Mouse (Mus musculus) liver, embryonic 15.5 days (tissue): ENCODE results near the gene Ddx20. TPM values are rescaled to one million over a fixed set of nuclear protein-coding genes. Genes with fewer than 3 reads are reported as not detected.

Experiments
- ATAC-seq: fragments of 200-750 bp; cut with Nextera tagmentation; 2 replicates; pipeline ENCODE4 v1.8.0; 2017; ENCODE audit warnings: moderate number of reproducible peaks, mild to moderate bottlenecking, moderate library complexity; ENCODE audit not compliant: insufficient read depth
- H3K27ac ChIP-seq: fragments of 300-500 bp; sonication (generic); replicated peaks from 2 replicates; pipeline ENCODE4 v1.5.1; 2015; ENCODE audit warnings: mild to moderate bottlenecking, inconsistent platforms
- H3K27me3 ChIP-seq: fragments of 300-500 bp; sonication (generic); 2 replicates; pipeline ENCODE4 v1.6.1; 2015; ENCODE audit warnings: mild to moderate bottlenecking, inconsistent platforms
- H3K36me3 ChIP-seq: fragments of 300-500 bp; sonication (generic); replicated peaks from 2 replicates; pipeline ENCODE4 v1.6.1; 2015; ENCODE audit warnings: moderate library complexity, mild to moderate bottlenecking, inconsistent platforms
- H3K4me1 ChIP-seq: fragments of 300-500 bp; sonication (generic); replicated peaks from 2 replicates; pipeline ENCODE4 v1.6.1; 2015; ENCODE audit warnings: inconsistent platforms
- H3K4me2 ChIP-seq: fragments of 300-500 bp; sonication (generic); 2 replicates; pipeline ENCODE4 v1.6.1; 2015; ENCODE audit warnings: moderate library complexity, mild to moderate bottlenecking, inconsistent platforms
- H3K4me3 ChIP-seq: fragments of 300-500 bp; sonication (generic); replicated peaks from 2 replicates; pipeline ENCODE4 v1.5.1; 2015; ENCODE audit warnings: mild to moderate bottlenecking, inconsistent platforms
- H3K9ac ChIP-seq: fragments of 300-500 bp; sonication (generic); 2 replicates; pipeline ENCODE4 v1.6.1; 2015; ENCODE audit warnings: moderate library complexity, mild to moderate bottlenecking, inconsistent platforms
- H3K9me3 ChIP-seq: fragments of 300-500 bp; sonication (generic); replicated peaks from 2 replicates; pipeline ENCODE4 v1.6.1; 2016; ENCODE audit warnings: inconsistent platforms
- WGBS: fragments of 180-500 bp; shearing (Covaris S2); methylation state at CpG from one replicate; pipeline ENCODE4 v1.1.7; 2015; ENCODE audit warnings: mixed read lengths; ENCODE audit not compliant: insufficient replicate concordance; 5-methylcytosine and 5-hydroxymethylcytosine counted together
- polyA plus RNA-seq: library from polyadenylated mRNA; unstranded; fragments of >200 nt; fragmentation: Nextera tagmentation; extraction: Ambion mirVana; gene quantifications from 2 replicates; pipeline ENCODE4 v1.2.1, GENCODE M21; 2015

The Ddx20 gene
- 16.7 and 19.0 TPM in 2 replicates for polyA plus RNA-seq

GRCm38 (mm10) chr3:105687324-105688060, at the start of gene Ddx20:
TSS of gene Ddx20 (minus strand) at chr3:105687574.
- Histone ChIP-seq H3K4me1 (peaks cover 23% of the 10 kb centered on the region), H3K36me3 (peaks cover 23% of the 10 kb centered on the region), H3K27ac (peak within 1 kb of the TSS; percentile 83), H3K27me3 (peaks cover 18% of the 10 kb centered on the region), H3K9me3 (no peaks in the 10 kb centered on the region), H3K4me2 (peak within 1 kb of the TSS; percentile 89), H3K9ac (peak within 1 kb of the TSS; percentile 97), H3K4me3 (peak within 1 kb of the TSS; percentile 97)
- under 1% methylated on average over 71 of the region's 72 CpGs for WGBS
- peak; percentile 90 for ATAC-seq

- Histone ChIP-seq H3K4me1 (no peaks in the 10 kb centered on the region), H3K36me3 (peaks cover 67% of the 10 kb centered on the region), H3K9me3 (no peaks in the 10 kb centered on the region), H3K27ac (no peak overlapping the region), H3K4me2 (no peak overlapping the region), H3K4me3 (no peak overlapping the region), H3K9ac (no peak overlapping the region), H3K27me3 (no peaks in the 10 kb centered on the region)
- no peak for ATAC-seq
- WGBS: 93% methylated on average over 7 of the region's 7 CpGs
Measured at GRCm38 (mm10) chr3:105737070-105737469, 49.7 kb upstream of the Ddx20 start.

DNA sequence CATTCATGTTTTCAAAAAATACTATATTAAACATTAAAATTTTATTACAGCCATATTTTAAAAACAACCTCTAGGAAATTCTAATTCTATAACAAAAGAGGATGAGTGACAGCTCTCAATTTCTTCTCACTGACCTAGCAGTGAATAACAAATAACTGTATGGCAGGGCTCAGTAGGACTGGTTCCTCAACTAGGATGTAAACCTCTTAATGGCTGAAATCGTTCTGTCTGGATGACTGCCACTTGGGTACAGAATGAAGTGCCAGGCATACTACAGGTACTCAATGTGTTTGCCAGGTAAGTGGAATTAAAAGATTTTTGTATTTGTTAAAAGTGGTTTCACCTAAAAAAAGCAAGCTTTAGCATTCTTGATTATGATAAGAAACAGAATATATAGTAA, 48.8 kb upstream of the Ddx20 start:
- H3K36me3 ChIP-seq: peaks cover 73% of the 10 kb centered on the region
- H3K4me1 ChIP-seq: no peaks in the 10 kb centered on the region
- no peak overlapping the region for H3K27ac ChIP-seq
- no peaks in the 10 kb centered on the region for H3K9me3 ChIP-seq
- H3K4me3 ChIP-seq: no peak overlapping the region
- no peak overlapping the region for H3K9ac ChIP-seq
- ATAC-seq: no peak
- H3K27me3 ChIP-seq: no peaks in the 10 kb centered on the region
- WGBS: 88% methylated on average over 1 of the region's 1 CpGs
- H3K4me2 ChIP-seq: no peak overlapping the region

DNA sequence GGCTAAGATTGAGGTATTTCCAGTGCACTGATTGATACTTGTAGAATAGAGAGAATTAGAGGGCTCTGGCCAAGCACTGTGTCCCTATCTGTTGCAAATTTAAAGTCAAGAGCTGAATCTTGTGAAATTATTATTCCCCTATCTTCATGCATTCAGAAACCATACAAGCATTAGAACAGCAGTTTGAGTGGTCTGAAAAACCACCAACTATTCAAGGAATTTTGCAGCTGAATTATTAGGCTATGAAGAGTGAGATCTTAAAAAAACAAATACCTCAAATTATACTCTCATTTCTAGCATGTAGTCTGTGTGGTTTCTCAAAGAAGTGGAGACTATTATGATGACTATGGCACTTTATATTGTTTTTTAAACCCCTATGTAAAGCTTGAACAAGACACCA, 47.9 kb upstream of the Ddx20 start:
- no peak for ATAC-seq
- Histone ChIP-seq H3K27me3 (no peaks in the 10 kb centered on the region), H3K9me3 (no peaks in the 10 kb centered on the region), H3K36me3 (peaks cover 77% of the 10 kb centered on the region), H3K4me2 (no peak overlapping the region), H3K9ac (no peak overlapping the region), H3K27ac (no peak overlapping the region), H3K4me1 (no peaks in the 10 kb centered on the region), H3K4me3 (no peak overlapping the region)

- Histone ChIP-seq H3K27ac (no peak overlapping the region), H3K4me2 (no peak overlapping the region), H3K9me3 (no peaks in the 10 kb centered on the region), H3K4me1 (no peaks in the 10 kb centered on the region), H3K9ac (no peak overlapping the region), H3K36me3 (peaks cover 79% of the 10 kb centered on the region), H3K4me3 (no peak overlapping the region), H3K27me3 (no peaks in the 10 kb centered on the region)
- WGBS: 91% methylated on average over 4 of the region's 4 CpGs
- no peak for ATAC-seq
Measured at GRCm38 (mm10) chr3:105733538-105733937, 46.2 kb upstream of the Ddx20 start.

- Histone ChIP-seq H3K27ac (no peak overlapping the region), H3K4me2 (no peak overlapping the region), H3K4me3 (no peak overlapping the region), H3K9me3 (no peaks in the 10 kb centered on the region), H3K36me3 (peaks cover 71% of the 10 kb centered on the region), H3K27me3 (no peaks in the 10 kb centered on the region), H3K9ac (no peak overlapping the region), H3K4me1 (no peaks in the 10 kb centered on the region)
- ATAC-seq: no peak
- 87% methylated on average over 4 of the region's 4 CpGs for WGBS
Measured at GRCm38 (mm10) chr3:105732360-105732759, 45.0 kb upstream of the Ddx20 start.

GRCm38 (mm10) chr3:105726037-105726436, 38.7 kb upstream of the Ddx20 start:
- no peak overlapping the region for H3K4me2 ChIP-seq
- 4% methylated on average over 1 of the region's 1 CpGs for WGBS
- H3K4me3 ChIP-seq: no peak overlapping the region
- H3K27me3 ChIP-seq: no peaks in the 10 kb centered on the region
- H3K9ac ChIP-seq: no peak overlapping the region
- no peaks in the 10 kb centered on the region for H3K9me3 ChIP-seq
- peaks cover 28% of the 10 kb centered on the region for H3K36me3 ChIP-seq
- H3K4me1 ChIP-seq: no peaks in the 10 kb centered on the region
- no peak for ATAC-seq
- H3K27ac ChIP-seq: no peak overlapping the region

DNA sequence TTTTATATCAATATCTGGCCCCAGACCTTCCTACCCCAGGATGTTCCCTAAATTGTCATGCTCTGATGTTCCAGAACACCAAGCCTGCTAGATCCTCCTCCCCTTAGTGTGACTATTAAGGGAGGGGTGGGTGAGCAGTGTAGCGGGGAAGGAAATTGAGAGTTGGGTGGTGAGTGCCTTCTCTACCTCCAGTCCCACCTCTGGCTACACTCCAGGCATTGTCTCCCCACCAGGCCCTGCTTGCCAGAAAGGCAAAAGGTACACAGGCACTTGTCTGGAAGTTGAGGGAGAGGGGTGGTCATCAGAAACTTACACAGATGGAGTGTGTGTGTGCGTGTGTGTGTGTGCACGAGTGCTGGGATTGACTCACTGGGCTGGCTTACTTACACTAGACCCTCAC, 35.1 kb upstream of the Ddx20 start:
- no peak overlapping the region for H3K27ac ChIP-seq
- no peak for ATAC-seq
- H3K4me2 ChIP-seq: no peak overlapping the region
- no peak overlapping the region for H3K9ac ChIP-seq
- no peak overlapping the region for H3K4me3 ChIP-seq
- no peaks in the 10 kb centered on the region for H3K9me3 ChIP-seq
- H3K36me3 ChIP-seq: peaks cover 10% of the 10 kb centered on the region
- no peaks in the 10 kb centered on the region for H3K27me3 ChIP-seq
- H3K4me1 ChIP-seq: peaks cover 3% of the 10 kb centered on the region; the same call in 1 of the 2 replicates
- 92% methylated on average over 3 of the region's 3 CpGs for WGBS

GRCm38 (mm10) chr3:105721681-105722201, 34.4 kb upstream of the Ddx20 start:
- H3K9ac ChIP-seq: no peak overlapping the region
- H3K9me3 ChIP-seq: no peaks in the 10 kb centered on the region
- 59% methylated on average over 2 of the region's 2 CpGs for WGBS
- no peak overlapping the region for H3K4me3 ChIP-seq
- peaks cover 3% of the 10 kb centered on the region; the same call in 1 of the 2 replicates for H3K4me1 ChIP-seq
- no peaks in the 10 kb centered on the region for H3K27me3 ChIP-seq
- H3K4me2 ChIP-seq: no peak overlapping the region
- H3K36me3 ChIP-seq: peaks cover 6% of the 10 kb centered on the region; the same call in 1 of the 2 replicates
- ATAC-seq: no peak
- H3K27ac ChIP-seq: no peak overlapping the region

DNA sequence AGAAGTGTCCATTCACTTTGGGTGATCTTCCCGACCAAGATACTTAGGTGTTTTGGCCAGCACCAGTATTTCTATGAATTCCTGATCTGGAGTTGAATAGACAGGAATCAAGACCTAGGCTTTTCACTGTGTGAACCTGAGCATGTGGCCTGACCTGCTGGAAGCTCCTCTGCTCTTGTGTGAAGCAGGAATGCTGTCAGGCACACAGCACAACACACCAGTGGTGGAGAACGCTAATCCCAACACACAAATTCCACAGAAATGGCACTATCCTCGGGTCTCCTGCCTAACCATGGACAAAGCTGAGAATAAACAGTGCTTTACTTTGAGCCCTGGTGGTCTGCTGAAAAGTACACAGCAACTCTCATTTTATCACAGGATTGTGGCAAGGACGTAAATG, 33.1 kb upstream of the Ddx20 start:
- no peaks in the 10 kb centered on the region for H3K27me3 ChIP-seq
- no peak overlapping the region for H3K4me2 ChIP-seq
- H3K36me3 ChIP-seq: peaks cover 6% of the 10 kb centered on the region; the same call in 1 of the 2 replicates
- no peak overlapping the region for H3K27ac ChIP-seq
- H3K4me3 ChIP-seq: no peak overlapping the region
- H3K9ac ChIP-seq: no peak overlapping the region
- peaks cover 3% of the 10 kb centered on the region; the same call in 1 of the 2 replicates for H3K4me1 ChIP-seq
- H3K9me3 ChIP-seq: no peaks in the 10 kb centered on the region
- no peak for ATAC-seq
- 70% methylated on average over 4 of the region's 4 CpGs for WGBS

- H3K9ac ChIP-seq: no peak overlapping the region
- WGBS: 41% methylated on average over 4 of the region's 4 CpGs
- H3K4me3 ChIP-seq: no peak overlapping the region
- ATAC-seq: no peak
- H3K9me3 ChIP-seq: no peaks in the 10 kb centered on the region
- H3K27ac ChIP-seq: no peak overlapping the region
- peaks cover 3% of the 10 kb centered on the region; the same call in 1 of the 2 replicates for H3K4me1 ChIP-seq
- no peaks in the 10 kb centered on the region for H3K27me3 ChIP-seq
- H3K4me2 ChIP-seq: no peak overlapping the region
- H3K36me3 ChIP-seq: peaks cover 6% of the 10 kb centered on the region; the same call in 1 of the 2 replicates
Measured at GRCm38 (mm10) chr3:105719979-105720378, 32.6 kb upstream of the Ddx20 start.
